Mouse (Mus musculus) MEL (cell line): Measurements from ENCODE around the gene Tex22. TPM values are rescaled to one million over a fixed set of nuclear protein-coding genes. Genes with fewer than 3 reads are reported as not detected.

Experiments
- DNase-seq: peaks from one replicate; pipeline ENCODE4 v3.0.0; 2011; ENCODE audit warnings: low read depth, low spot score
- H3K27ac ChIP-seq: 2 replicates; pipeline ENCODE4 v1.5.1; 2012; ENCODE audit warnings: low read depth, mild to moderate bottlenecking, control low read depth, low read length, moderate library complexity; ENCODE audit not compliant: control insufficient read depth
- H3K27me3 ChIP-seq, 2 experiments: fragments of 150-350 bp in 1 of 2; sonication (generic) in 1 of 2; 2 replicates each; pipeline ENCODE4 v1.6.1; 2012; ENCODE audit warnings: low read length in 2 of 2, mild to moderate bottlenecking in 2 of 2, improper control_type of control experiment in 1 of 2, moderate library complexity in 1 of 2; ENCODE audit not compliant: insufficient read depth in 2 of 2, control insufficient read depth in 1 of 2
- H3K36me3 ChIP-seq, 2 experiments: 2 replicates each; pipeline ENCODE4 v1.6.1; 2012 to 2014; ENCODE audit warnings: low read length in 2 of 2, improper control_type of control experiment in 1 of 2, inconsistent platforms in 1 of 2, mild to moderate bottlenecking in 1 of 2; ENCODE audit not compliant: insufficient read depth in 2 of 2, control insufficient read depth in 1 of 2
- H3K4me1 ChIP-seq, 2 experiments: fragments of 150-350 bp in 1 of 2; sonication (generic) in 1 of 2; 2 replicates each; pipeline ENCODE4 v1.6.1; 2012; ENCODE audit warnings: low read length in 2 of 2, improper control_type of control experiment in 1 of 2, mild to moderate bottlenecking in 1 of 2; ENCODE audit not compliant: insufficient read depth in 2 of 2, control insufficient read depth in 1 of 2
- H3K4me3 ChIP-seq, 2 experiments: fragments of 150-350 bp in 1 of 2; sonication (generic) in 1 of 2; 2 replicates each; pipeline ENCODE4 v1.5.1; 2012; ENCODE audit warnings: low read depth in 2 of 2, low read length in 2 of 2, mild to moderate bottlenecking in 2 of 2, moderate library complexity in 2 of 2, control low read depth in 1 of 2, improper control_type of control experiment in 1 of 2; ENCODE audit not compliant: control insufficient read depth in 1 of 2, insufficient read depth in 1 of 2
- H3K79me2 ChIP-seq: 2 replicates; pipeline ENCODE4 v1.6.1; 2012; ENCODE audit warnings: mild to moderate bottlenecking, low read length, moderate library complexity; ENCODE audit not compliant: control insufficient read depth, poor library complexity, insufficient read depth
- H3K9ac ChIP-seq: 2 replicates; pipeline ENCODE4 v1.6.1; 2012; ENCODE audit warnings: low read depth, mild to moderate bottlenecking, control low read depth, low read length, moderate library complexity; ENCODE audit not compliant: control insufficient read depth, poor library complexity, severe bottlenecking
- H3K9me3 ChIP-seq: fragments of 150-350 bp; sonication (generic); replicated peaks from 2 replicates; pipeline ENCODE4 v1.6.1; 2012; ENCODE audit warnings: mild to moderate bottlenecking, low read length, improper control_type of control experiment, moderate library complexity; ENCODE audit not compliant: insufficient read depth
- BHLHE40 ChIP-seq: IDR thresholded peaks from 2 replicates; pipeline ENCODE4 v1.6.1; 2012; ENCODE audit warnings: low read depth, mild to moderate bottlenecking, inconsistent platforms, low read length, improper control_type of control experiment, borderline replicate concordance
- CTCF ChIP-seq, 3 experiments: IDR thresholded peaks in 2 of 3; conservative IDR thresholded peaks in 1 of 3; 2 replicates each; pipeline ENCODE4 v1.5.1; 2011 to 2012; ENCODE audit warnings: low read length in 3 of 3, low read depth in 2 of 3, mild to moderate bottlenecking in 2 of 3, improper control_type of control experiment in 1 of 3, inconsistent platforms in 1 of 3, mixed read lengths in 1 of 3, moderate library complexity in 1 of 3; ENCODE audit not compliant: control insufficient read depth in 1 of 3, insufficient read depth in 1 of 3, poor library complexity in 1 of 3, severe bottlenecking in 1 of 3
- EP300 ChIP-seq, 2 experiments: IDR thresholded peaks; 2 replicates each; pipeline ENCODE4 v1.6.1; 2011; ENCODE audit warnings: improper control_type of control experiment in 2 of 2, low read length in 2 of 2, low read depth in 1 of 2, mild to moderate bottlenecking in 1 of 2
- ETS1 ChIP-seq: IDR thresholded peaks from 2 replicates; pipeline ENCODE4 v1.6.1; 2012; ENCODE audit warnings: low read depth, mild to moderate bottlenecking, inconsistent platforms, low read length, improper control_type of control experiment, moderate library complexity
- GABPA ChIP-seq: IDR thresholded peaks from 2 replicates; pipeline ENCODE4 v1.6.1; 2012; ENCODE audit warnings: low read depth, mild to moderate bottlenecking, inconsistent platforms, low read length, improper control_type of control experiment, moderate library complexity
- JUND ChIP-seq: IDR thresholded peaks from 2 replicates; pipeline ENCODE4 v1.6.1; 2011; ENCODE audit warnings: low read depth, mild to moderate bottlenecking, improper control_type of control experiment, low read length
- MAFK ChIP-seq: IDR thresholded peaks from 2 replicates; pipeline ENCODE4 v1.6.1; 2011; ENCODE audit warnings: low read depth, mild to moderate bottlenecking, low read length, improper control_type of control experiment, borderline replicate concordance
- MAX ChIP-seq: IDR thresholded peaks from 2 replicates; pipeline ENCODE4 v1.6.1; 2011; ENCODE audit warnings: low read length, improper control_type of control experiment
- MYB ChIP-seq: IDR thresholded peaks from 2 replicates; pipeline ENCODE4 v1.6.1; 2011; ENCODE audit warnings: mild to moderate bottlenecking, low read depth, low read length, improper control_type of control experiment
- MYC ChIP-seq: IDR thresholded peaks from 2 replicates; pipeline ENCODE4 v1.6.1; 2011; ENCODE audit warnings: low read depth, mild to moderate bottlenecking, low read length, improper control_type of control experiment, moderate library complexity
- NRF1 ChIP-seq: IDR thresholded peaks from 2 replicates; pipeline ENCODE4 v1.6.1; 2014; ENCODE audit warnings: low read depth, mild to moderate bottlenecking, inconsistent platforms, low read length, improper control_type of control experiment, moderate library complexity; ENCODE audit not compliant: poor library complexity, insufficient read depth, severe bottlenecking
- POLR2A ChIP-seq, 2 experiments: IDR thresholded peaks; 2 replicates each; pipeline ENCODE4 v1.6.1; 2011 to 2012; ENCODE audit warnings: low read length in 2 of 2, mild to moderate bottlenecking in 2 of 2, control low read depth in 1 of 2, improper control_type of control experiment in 1 of 2, low read depth in 1 of 2, moderate library complexity in 1 of 2; ENCODE audit not compliant: control insufficient read depth in 1 of 2, insufficient read depth in 1 of 2, poor library complexity in 1 of 2
- POLR2AphosphoS2 ChIP-seq: IDR thresholded peaks from 2 replicates; pipeline ENCODE4 v1.6.1; 2011; ENCODE audit warnings: low read length, improper control_type of control experiment
- RAD21 ChIP-seq: IDR thresholded peaks from 2 replicates; pipeline ENCODE4 v1.6.1; 2011; ENCODE audit warnings: mild to moderate bottlenecking, low read depth, low read length, improper control_type of control experiment
- RCOR1 ChIP-seq: IDR thresholded peaks from 2 replicates; pipeline ENCODE4 v1.6.1; 2012; ENCODE audit warnings: low read depth, mild to moderate bottlenecking, inconsistent platforms, low read length, improper control_type of control experiment
- SIN3A ChIP-seq: IDR thresholded peaks from 2 replicates; pipeline ENCODE4 v1.6.1; 2012; ENCODE audit warnings: low read length, improper control_type of control experiment, inconsistent platforms
- SMC3 ChIP-seq: IDR thresholded peaks from 2 replicates; pipeline ENCODE4 v1.6.1; 2011; ENCODE audit warnings: low read depth, low read length, improper control_type of control experiment
- TAL1 ChIP-seq: IDR thresholded peaks from 2 replicates; pipeline ENCODE4 v1.6.1; 2012; ENCODE audit warnings: mild to moderate bottlenecking, inconsistent platforms, low read length, moderate library complexity, mixed read lengths
- TCF12 ChIP-seq: IDR thresholded peaks from 2 replicates; pipeline ENCODE4 v1.6.1; 2014; ENCODE audit warnings: low read depth, mild to moderate bottlenecking, inconsistent platforms, low read length, improper control_type of control experiment, moderate library complexity
- UBTF ChIP-seq: IDR thresholded peaks from 2 replicates; pipeline ENCODE4 v1.6.1; 2012; ENCODE audit warnings: low read depth, mild to moderate bottlenecking, inconsistent platforms, low read length, improper control_type of control experiment, moderate library complexity, borderline replicate concordance; ENCODE audit not compliant: insufficient read depth
- ZNF384 ChIP-seq: IDR thresholded peaks from 2 replicates; pipeline ENCODE4 v1.6.1; 2012; ENCODE audit warnings: low read depth, mild to moderate bottlenecking, inconsistent platforms, low read length, improper control_type of control experiment
- polyA plus RNA-seq, 2 experiments: library from polyadenylated mRNA; stranded (reverse) in 1 of 2; unstranded in 1 of 2; fragments of >175 nt in 1 of 2; fragments of >200 nt in 1 of 2; gene quantifications; 2 replicates each; pipeline versions ENCODE4 v1.2.1 to v1.2.4; 2012; ENCODE audit warnings: low replicate concordance in 2 of 2, low read depth in 1 of 2; ENCODE audit not compliant: insufficient read length in 2 of 2, insufficient read depth in 1 of 2, missing spikeins in 1 of 2
- total RNA-seq: library from RNA; depleted of rRNA; stranded (reverse); fragments of 300-350 nt; gene quantifications from 2 replicates; pipeline ENCODE4 v1.2.3, GENCODE M21; 2012

Gene Tex22
- total and polyA plus RNA-seq, 3 experiments = 0.43 to 0.65 TPM; not detected in 1

DNA sequence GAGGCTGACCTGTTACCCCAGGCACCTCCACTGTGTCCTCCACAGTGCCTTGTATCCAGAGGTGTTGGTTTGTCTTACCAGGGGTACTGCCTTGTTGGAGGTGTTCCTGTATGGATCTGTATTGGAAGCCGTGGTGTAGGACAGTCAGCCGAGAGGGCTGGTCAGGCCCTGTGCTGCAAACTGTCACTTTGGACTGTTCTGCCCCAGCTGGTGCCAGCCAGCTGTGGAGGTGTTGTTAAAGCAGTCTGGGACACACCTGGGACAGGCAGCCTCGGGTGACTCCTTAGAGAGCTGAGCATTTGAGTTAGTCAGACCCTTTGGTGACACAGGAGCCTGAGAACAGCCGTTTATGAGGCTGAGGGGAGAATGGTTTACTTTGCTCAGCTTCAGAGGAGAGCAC, 44.3 kb upstream of the Tex22 start:
- Histone ChIP-seq H3K9me3 (no peaks in the 10 kb centered on the region), H3K27me3 (no peaks in the 10 kb centered on the region), H3K9ac (no peak overlapping the region), H3K4me1 (0 out of 4 replicates have a peak, but pooled peaks cover 0 to 8% of the 10 kb centered on the region in 2 experiments), H3K79me2 (no peaks in the 10 kb centered on the region), H3K36me3 (no peaks in the 10 kb centered on the region), H3K27ac (no peak overlapping the region), H3K4me3 (no peak overlapping the region)
- no peak for DNase-seq
- no peak for TF ChIP-seq CTCF (IDR thresholded peaks at IDR 0.05 in 2 of 3, conservative IDR thresholded peaks at IDR 0.05 in 1 of 3; ENCODE audit: control insufficient read depth in 1 of 3, insufficient read depth in 1 of 3, low read depth in 2 of 3, low read length in 3 of 3, poor library complexity in 1 of 3, severe bottlenecking in 1 of 3)
- no peak for TF ChIP-seq MYB
- no peak for TF ChIP-seq SMC3
- TF ChIP-seq RAD21 = no peak
- TF ChIP-seq UBTF = no peak
- no peak for TF ChIP-seq TCF12
- no peak for TF ChIP-seq ETS1
- TF ChIP-seq MYC = no peak
- TF ChIP-seq MAX = no peak
- TF ChIP-seq NRF1 = no peak
- TF ChIP-seq JUND = no peak
- no peak for TF ChIP-seq BHLHE40

DNA sequence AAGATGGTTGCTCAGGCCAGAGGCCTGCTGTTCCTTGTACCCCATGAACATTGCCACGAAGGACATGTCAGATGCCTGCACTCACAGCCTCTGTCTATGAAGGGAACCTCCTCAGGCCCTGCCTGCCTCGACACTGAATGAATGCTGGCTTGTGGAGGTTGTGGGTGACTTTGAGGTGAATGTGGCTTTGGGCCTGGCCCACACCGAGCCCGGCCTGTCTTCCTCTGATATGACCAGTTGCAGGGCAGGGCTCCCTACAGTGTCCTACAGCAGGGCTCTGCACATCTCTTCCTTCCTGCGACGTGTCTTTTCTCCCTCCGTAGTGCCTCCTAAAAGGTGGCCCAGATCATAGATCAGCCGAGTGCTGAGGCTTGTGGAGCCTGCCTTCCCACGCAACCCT, 43.3 kb upstream of the Tex22 start:
- no peak overlapping the region for H3K4me3 ChIP-seq
- H3K27me3 ChIP-seq = no peaks in the 10 kb centered on the region
- no peak overlapping the region; the same call in 1 of the 2 replicates for H3K27ac ChIP-seq
- no peaks in the 10 kb centered on the region for H3K79me2 ChIP-seq
- no peaks in the 10 kb centered on the region for H3K9me3 ChIP-seq
- H3K4me1 ChIP-seq = 0 out of 4 replicates have a peak, but pooled peaks cover 0 to 8% of the 10 kb centered on the region in 2 experiments
- DNase-seq = no peak
- H3K36me3 ChIP-seq = no peaks in the 10 kb centered on the region
- TF ChIP-seq POLR2AphosphoS2 = no peak
- TF ChIP-seq TAL1 = 0 out of 2 replicates have a peak, but pooled peaks have one; percentile 25
- no peak for TF ChIP-seq GABPA
- no peak for TF ChIP-seq MYC
- no peak for TF ChIP-seq JUND
- no peak for TF ChIP-seq ZNF384
- TF ChIP-seq MAFK = no peak
- no peak for TF ChIP-seq RCOR1
- peak; percentile 36 to 48; a peak in 3 of 4 replicates for TF ChIP-seq EP300 (IDR thresholded peaks at IDR 0.05; ENCODE audit: low read depth in 1 of 2, low read length in 2 of 2)
- no peak for TF ChIP-seq SIN3A
- TF ChIP-seq POLR2A (IDR thresholded peaks at IDR 0.05; ENCODE audit: control insufficient read depth in 1 of 2, insufficient read depth in 1 of 2, low read depth in 1 of 2, low read length in 2 of 2, poor library complexity in 1 of 2) = no peak
- H3K9ac ChIP-seq = no peak overlapping the region
